Mouse (Mus musculus) intestine, embryonic 16.5 days (tissue): ENCODE data around the gene Fam32a. TPM values are rescaled to one million over a fixed set of nuclear protein-coding genes. Genes with fewer than 3 reads are reported as not detected.

Experiments
- ATAC-seq: fragments of 200-750 bp; cut with Nextera tagmentation; 2 replicates; pipeline ENCODE4 v1.8.0; 2017; ENCODE audit warnings: moderate TSS enrichment, moderate library complexity
- H3K27ac ChIP-seq: fragments of 300-500 bp; sonication (generic); 2 replicates; pipeline ENCODE4 v1.5.1; 2014; ENCODE audit warnings: mild to moderate bottlenecking, low read length
- H3K27me3 ChIP-seq: fragments of 300-500 bp; sonication (generic); replicated peaks from 2 replicates; pipeline ENCODE4 v1.6.1; 2014; ENCODE audit warnings: low read length, control low read depth, mixed read lengths; ENCODE audit not compliant: control insufficient read depth, insufficient read depth
- H3K36me3 ChIP-seq: fragments of 300-500 bp; sonication (generic); 2 replicates; pipeline ENCODE4 v1.6.1; 2014; ENCODE audit warnings: low read length, control low read depth; ENCODE audit not compliant: control insufficient read depth, insufficient read depth
- H3K4me1 ChIP-seq: fragments of 300-500 bp; sonication (generic); 2 replicates; pipeline ENCODE4 v1.6.1; 2014; ENCODE audit warnings: low read length, control low read depth, mixed read lengths; ENCODE audit not compliant: control insufficient read depth, insufficient read depth
- H3K4me2 ChIP-seq: fragments of 300-500 bp; sonication (generic); 2 replicates; pipeline ENCODE4 v1.6.1; 2014; ENCODE audit warnings: low read depth, low read length, control low read depth
- H3K4me3 ChIP-seq: fragments of 300-500 bp; sonication (generic); 2 replicates; pipeline ENCODE4 v1.5.1; 2014; ENCODE audit warnings: mild to moderate bottlenecking, low read length
- H3K9ac ChIP-seq: fragments of 300-500 bp; sonication (generic); 2 replicates; pipeline ENCODE4 v1.6.1; 2014; ENCODE audit warnings: low read depth, low read length
- H3K9me3 ChIP-seq: fragments of 300-500 bp; sonication (generic); 2 replicates; pipeline ENCODE4 v1.6.1; 2016; ENCODE audit warnings: low read length, control low read depth; ENCODE audit not compliant: control insufficient read depth
- WGBS: fragments of 180-500 bp; shearing (Covaris S2); extraction: QIAGEN DNeasy Blood & Tissue Kit; methylation state at CpG from one replicate; pipeline ENCODE4 v1.1.7; 2014; 5-methylcytosine and 5-hydroxymethylcytosine counted together
- polyA plus RNA-seq: library from polyadenylated mRNA; unstranded; fragments of >200 nt; fragmentation: Nextera tagmentation; extraction: Ambion mirVana; gene quantifications from 2 replicates; pipeline ENCODE4 v1.2.1, GENCODE M21; 2015

Gene Fam32a
- polyA plus RNA-seq, 1 experiment from 2014 or later: 76.3 TPM

DNA sequence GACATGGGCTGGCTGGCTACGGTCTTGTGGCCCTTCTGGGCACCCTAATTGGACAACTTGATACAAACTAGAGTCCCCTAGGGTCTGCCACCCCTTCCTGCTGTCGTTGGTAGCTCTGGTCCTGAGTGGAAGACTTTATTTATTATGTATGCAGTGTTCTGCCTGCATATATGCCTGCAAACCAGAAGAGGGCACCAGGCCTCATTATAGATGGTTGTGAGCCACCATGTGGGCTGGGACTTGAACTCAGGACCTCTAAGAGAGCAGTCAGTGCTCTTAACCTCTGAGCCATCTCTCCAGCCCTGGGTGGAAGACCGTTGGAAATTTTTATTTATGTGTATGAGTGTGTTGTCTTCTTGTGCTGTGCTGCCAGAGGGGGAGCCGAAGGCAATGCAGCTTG lies 1.2 kb downstream of the Fam32a start:
- no peaks in the 10 kb centered on the region for H3K27me3 ChIP-seq
- H3K9me3 ChIP-seq: no peaks in the 10 kb centered on the region
- WGBS: 79% methylated on average over 4 of the region's 4 CpGs
- H3K4me3 ChIP-seq: peak overlapping the region; percentile 59
- H3K36me3 ChIP-seq: peaks cover 18% of the 10 kb centered on the region
- H3K27ac ChIP-seq: no peak overlapping the region
- H3K4me2 ChIP-seq: peak overlapping the region; percentile 77
- H3K9ac ChIP-seq: no peak overlapping the region
- peaks cover 9% of the 10 kb centered on the region for H3K4me1 ChIP-seq
- no peak for ATAC-seq

- Histone ChIP-seq H3K27me3 (no peaks in the 10 kb centered on the region), H3K9me3 (no peaks in the 10 kb centered on the region), H3K4me1 (peaks cover 9% of the 10 kb centered on the region), H3K27ac (no peak overlapping the region), H3K36me3 (peaks cover 18% of the 10 kb centered on the region), H3K4me2 (no peak overlapping the region), H3K9ac (no peak overlapping the region), H3K4me3 (no peak overlapping the region)
- WGBS: 93% methylated on average over 5 of the region's 5 CpGs
- ATAC-seq: no peak
Observed at GRCm38 (mm10) chr8:72222656-72223055, 3.1 kb downstream of the Fam32a start.

GRCm38 (mm10) chr8:72239499-72240402 lies 20.2 kb downstream of the Fam32a start, which contains the start of gene Ap1m1:
Ap1m1 (plus strand) TSS chr8:72240018.
- H3K4me1 ChIP-seq: peaks cover 7% of the 10 kb centered on the region
- peak within 1 kb of the TSS; percentile 75 for H3K4me3 ChIP-seq
- peak within 1 kb of the TSS; percentile 94 for H3K27ac ChIP-seq
- no peaks in the 10 kb centered on the region for H3K9me3 ChIP-seq
- H3K9ac ChIP-seq: peak within 1 kb of the TSS; percentile 76
- WGBS: under 1% methylated on average over 54 of the region's 54 CpGs
- peak; percentile 95 for ATAC-seq
- no peaks in the 10 kb centered on the region for H3K27me3 ChIP-seq
- peak within 1 kb of the TSS; percentile 69 for H3K4me2 ChIP-seq
- no peaks in the 10 kb centered on the region for H3K36me3 ChIP-seq

DNA sequence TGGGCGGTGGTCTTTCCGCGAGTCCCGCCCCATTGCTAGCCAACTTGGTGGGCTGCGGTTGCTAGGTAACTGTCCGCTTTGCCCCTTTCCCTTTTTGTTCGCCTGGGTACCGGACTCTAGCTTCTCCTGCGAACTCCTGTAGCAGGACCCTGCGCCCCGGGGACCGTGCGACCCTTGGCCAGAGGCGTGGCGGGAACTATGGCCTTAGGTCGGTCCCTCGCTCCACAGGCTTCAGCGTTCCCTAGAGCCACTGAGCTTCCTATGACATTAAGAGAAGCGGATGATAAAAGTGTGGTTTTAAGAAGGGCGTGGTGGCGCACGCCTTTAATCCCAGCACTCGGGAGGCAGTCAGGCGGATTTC lies 20.9 kb downstream of the Fam32a start:
- Histone ChIP-seq H3K36me3 (no peaks in the 10 kb centered on the region), H3K27ac (peak overlapping the region; percentile 94), H3K4me3 (peak overlapping the region; percentile 75), H3K4me2 (peak overlapping the region; percentile 69), H3K27me3 (no peaks in the 10 kb centered on the region), H3K9ac (peak overlapping the region; percentile 76), H3K9me3 (no peaks in the 10 kb centered on the region), H3K4me1 (peaks cover 7% of the 10 kb centered on the region)
- WGBS: 1% methylated on average over 24 of the region's 24 CpGs
- ATAC-seq: peak; percentile 78

- Histone ChIP-seq H3K9ac (peak overlapping the region; percentile 76), H3K27me3 (no peaks in the 10 kb centered on the region), H3K4me3 (peak overlapping the region; percentile 75), H3K36me3 (no peaks in the 10 kb centered on the region), H3K27ac (0 out of 2 replicates have a peak overlapping the region, but pooled peaks have one; percentile 94), H3K4me1 (peaks cover 7% of the 10 kb centered on the region), H3K9me3 (no peaks in the 10 kb centered on the region), H3K4me2 (peak overlapping the region; percentile 69)
- 69% methylated on average over 7 of the region's 7 CpGs for WGBS
- ATAC-seq: no peak
Observed at GRCm38 (mm10) chr8:72240951-72241350, 21.4 kb downstream of the Fam32a start.

DNA sequence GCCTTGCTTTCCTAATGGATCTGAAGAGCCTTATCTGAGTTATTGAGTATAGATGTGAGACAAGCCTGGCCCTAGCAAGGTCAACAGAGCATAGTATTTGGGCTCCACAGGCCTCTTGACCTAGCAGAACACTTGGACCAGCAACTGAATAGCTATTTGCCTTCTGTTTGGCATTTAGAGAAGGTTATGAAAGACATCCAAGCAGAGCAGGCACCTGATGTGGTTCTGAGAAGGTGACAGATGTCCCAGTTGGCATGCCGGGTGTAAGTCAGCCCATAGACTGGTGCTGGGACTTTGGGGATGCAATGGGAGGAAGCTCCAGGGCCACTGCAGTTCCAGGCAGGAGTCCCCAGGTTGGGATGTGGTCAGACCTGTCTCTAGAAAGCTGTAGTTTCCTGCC lies 22.7 kb downstream of the Fam32a start:
- no peak overlapping the region for H3K27ac ChIP-seq
- no peak for ATAC-seq
- 0 out of 2 replicates have a peak overlapping the region, but pooled peaks have one; percentile 5 for H3K9ac ChIP-seq
- H3K27me3 ChIP-seq: no peaks in the 10 kb centered on the region
- WGBS: 95% methylated on average over 1 of the region's 1 CpGs
- no peak overlapping the region for H3K4me2 ChIP-seq
- peaks cover 3% of the 10 kb centered on the region; the same call in 1 of the 2 replicates for H3K36me3 ChIP-seq
- H3K4me3 ChIP-seq: no peak overlapping the region
- H3K4me1 ChIP-seq: peaks cover 7% of the 10 kb centered on the region
- H3K9me3 ChIP-seq: no peaks in the 10 kb centered on the region

- ATAC-seq: no peak
Observed at GRCm38 (mm10) chr8:72244610-72245009, 25.1 kb downstream of the Fam32a start.

GRCm38 (mm10) chr8:72257171-72257901 lies 37.8 kb downstream of the Fam32a start:
- H3K27me3 ChIP-seq: no peaks in the 10 kb centered on the region
- H3K27ac ChIP-seq: no peak overlapping the region
- no peak overlapping the region for H3K4me2 ChIP-seq
- ATAC-seq: 0 out of 2 replicates have a peak, but pooled peaks have one; percentile 24
- no peaks in the 10 kb centered on the region for H3K4me1 ChIP-seq
- no peak overlapping the region for H3K9ac ChIP-seq
- WGBS: 51% methylated on average over 7 of the region's 7 CpGs
- peaks cover 4% of the 10 kb centered on the region; the same call in 1 of the 2 replicates for H3K36me3 ChIP-seq
- no peak overlapping the region for H3K4me3 ChIP-seq
- no peaks in the 10 kb centered on the region for H3K9me3 ChIP-seq

More at GRCm38 (mm10) chr8:72244610-72245009, 25.1 kb downstream of the Fam32a start:
- WGBS: 75% methylated on average over 2 of the region's 2 CpGs
- Histone ChIP-seq H3K9ac (no peak overlapping the region), H3K27me3 (no peaks in the 10 kb centered on the region), H3K9me3 (no peaks in the 10 kb centered on the region), H3K4me3 (no peak overlapping the region), H3K4me1 (peaks cover 7% of the 10 kb centered on the region), H3K36me3 (peaks cover 7% of the 10 kb centered on the region; the same call in 1 of the 2 replicates), H3K27ac (no peak overlapping the region), H3K4me2 (no peak overlapping the region)

DNA sequence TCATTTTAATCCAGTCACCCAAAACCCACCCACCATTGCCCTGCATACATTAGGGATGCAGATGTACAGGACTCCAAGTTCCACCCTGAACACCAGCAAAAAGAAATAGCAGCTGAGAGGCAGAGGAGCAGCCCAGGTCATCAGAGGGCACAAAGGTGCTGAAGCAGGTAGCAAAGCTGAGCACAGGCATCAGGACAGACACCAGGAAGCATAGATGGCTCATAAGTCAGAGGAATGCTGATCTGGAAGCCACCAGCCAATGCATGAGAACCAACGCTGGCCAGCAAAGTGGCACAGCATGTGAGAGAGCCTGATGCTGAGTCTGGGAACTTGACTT lies 38.3 kb downstream of the Fam32a start:
- H3K4me3 ChIP-seq: no peak overlapping the region
- 89% methylated on average over 1 of the region's 1 CpGs for WGBS
- H3K27ac ChIP-seq: no peak overlapping the region
- no peaks in the 10 kb centered on the region for H3K4me1 ChIP-seq
- no peaks in the 10 kb centered on the region; the same call in 1 of the 2 replicates for H3K36me3 ChIP-seq
- no peaks in the 10 kb centered on the region for H3K27me3 ChIP-seq
- no peaks in the 10 kb centered on the region for H3K9me3 ChIP-seq
- H3K9ac ChIP-seq: no peak overlapping the region
- no peak overlapping the region for H3K4me2 ChIP-seq
- no peak for ATAC-seq
